Mouse (Mus musculus): ENCODE results near the gene Tmem17. TPM values are rescaled to one million over a fixed set of nuclear protein-coding genes. Genes with fewer than 3 reads are reported as not detected.

Tmem17 gene
- polyA plus RNA-seq, 1 experiment from 2014 or later, result 13.9 TPM

GRCm38 (mm10) chr11:22560503-22561328 lies 48.8 kb downstream of the Tmem17 start:
- Histone ChIP-seq H3K4me2 (ENCODE audit: low read depth) (no peak overlapping the region), H3K36me3 (ENCODE audit: control insufficient read depth, insufficient read depth, low read length) (no peaks in the 10 kb centered on the region), H3K27me3 (ENCODE audit: control insufficient read depth, insufficient read depth, low read length) (no peaks in the 10 kb centered on the region), H3K4me3 (ENCODE audit: low read depth, low read length) (no peak overlapping the region), H3K9me3 (ENCODE audit: control insufficient read depth, low read length) (no peaks in the 10 kb centered on the region), H3K27ac (ENCODE audit: low read depth, low read length) (no peak overlapping the region), H3K4me1 (ENCODE audit: control insufficient read depth, insufficient read depth, low read length) (no peaks in the 10 kb centered on the region), H3K9ac (ENCODE audit: low read length) (no peak overlapping the region)
- WGBS, result 57% methylated on average over 6 of the region's 6 CpGs
- ATAC-seq (ENCODE audit: insufficient read depth, low FRiP score, low TSS enrichment) (peak; percentile 76; the same call in 1 of the 2 replicates), DNase-seq (ENCODE audit: low spot score) (peak; percentile 61)

GRCm38 (mm10) chr11:22561329-22561592 lies 49.4 kb downstream of the Tmem17 start:
- DNase-seq (ENCODE audit: low spot score), result no peak
- no peak overlapping the region for H3K4me3 ChIP-seq (ENCODE audit: low read depth, low read length)
- H3K4me1 ChIP-seq (ENCODE audit: control insufficient read depth, insufficient read depth, low read length), result no peaks in the 10 kb centered on the region
- WGBS, result 95% methylated on average over 4 of the region's 4 CpGs
- H3K27ac ChIP-seq (ENCODE audit: low read depth, low read length), result no peak overlapping the region
- no peaks in the 10 kb centered on the region for H3K9me3 ChIP-seq (ENCODE audit: control insufficient read depth, low read length)
- no peak overlapping the region for H3K9ac ChIP-seq (ENCODE audit: low read length)
- H3K36me3 ChIP-seq (ENCODE audit: control insufficient read depth, insufficient read depth, low read length), result no peaks in the 10 kb centered on the region
- no peak overlapping the region for H3K4me2 ChIP-seq (ENCODE audit: low read depth)
- no peaks in the 10 kb centered on the region for H3K27me3 ChIP-seq (ENCODE audit: control insufficient read depth, insufficient read depth, low read length)
- no peak for ATAC-seq (ENCODE audit: insufficient read depth, low FRiP score, low TSS enrichment)

- H3K27ac ChIP-seq (ENCODE audit: low read depth, low read length), result no peak overlapping the region
- no peak for ATAC-seq (ENCODE audit: insufficient read depth, low FRiP score, low TSS enrichment)
- WGBS, result 72% methylated on average over 3 of the region's 3 CpGs
- no peak overlapping the region for H3K4me3 ChIP-seq (ENCODE audit: low read depth, low read length)
- H3K36me3 ChIP-seq (ENCODE audit: control insufficient read depth, insufficient read depth, low read length), result no peaks in the 10 kb centered on the region
- no peaks in the 10 kb centered on the region for H3K4me1 ChIP-seq (ENCODE audit: control insufficient read depth, insufficient read depth, low read length)
- no peak overlapping the region for H3K9ac ChIP-seq (ENCODE audit: low read length)
- H3K4me2 ChIP-seq (ENCODE audit: low read depth), result no peak overlapping the region
- H3K27me3 ChIP-seq (ENCODE audit: control insufficient read depth, insufficient read depth, low read length), result no peaks in the 10 kb centered on the region
- no peak for DNase-seq (ENCODE audit: low spot score)
- H3K9me3 ChIP-seq (ENCODE audit: control insufficient read depth, low read length), result no peaks in the 10 kb centered on the region
These were observed 51.8 kb downstream of the Tmem17 start for GRCm38 (mm10) chr11:22563706-22564105.

DNA sequence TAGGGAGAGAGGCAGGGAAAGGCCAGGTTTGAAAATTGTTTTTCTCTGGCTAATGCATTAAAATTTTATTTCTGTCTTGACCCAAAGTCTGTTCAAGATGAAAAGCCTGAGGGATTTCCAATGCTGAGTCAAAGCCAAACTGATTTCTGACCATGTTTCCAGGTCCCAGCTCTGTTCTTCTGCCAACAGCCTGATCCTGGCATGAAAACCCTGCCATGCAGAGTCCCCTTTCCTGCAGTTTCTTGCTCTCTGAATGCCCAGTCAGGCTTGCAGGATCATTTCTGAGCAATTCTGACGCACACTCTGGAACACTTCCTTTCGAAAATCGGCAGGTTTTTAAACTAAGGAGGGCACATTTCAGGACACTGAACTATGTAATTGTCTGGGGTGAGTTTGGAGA lies 52.8 kb downstream of the Tmem17 start:
- no peak for DNase-seq (ENCODE audit: low spot score)
- no peaks in the 10 kb centered on the region for H3K9me3 ChIP-seq (ENCODE audit: control insufficient read depth, low read length)
- WGBS, result 89% methylated on average over 3 of the region's 3 CpGs
- H3K4me3 ChIP-seq (ENCODE audit: low read depth, low read length), result no peak overlapping the region
- no peak overlapping the region for H3K4me2 ChIP-seq (ENCODE audit: low read depth)
- no peaks in the 10 kb centered on the region for H3K4me1 ChIP-seq (ENCODE audit: control insufficient read depth, insufficient read depth, low read length)
- H3K9ac ChIP-seq (ENCODE audit: low read length), result no peak overlapping the region
- no peaks in the 10 kb centered on the region for H3K27me3 ChIP-seq (ENCODE audit: control insufficient read depth, insufficient read depth, low read length)
- no peak for ATAC-seq (ENCODE audit: insufficient read depth, low FRiP score, low TSS enrichment)
- H3K36me3 ChIP-seq (ENCODE audit: control insufficient read depth, insufficient read depth, low read length), result no peaks in the 10 kb centered on the region
- no peak overlapping the region for H3K27ac ChIP-seq (ENCODE audit: low read depth, low read length)

Other genes with a start within 250 kb of the Tmem17 start
- gene Ehbp1, start 169.8 kb upstream of the Tmem17 start, polyA plus RNA-seq (2014; fragmentation: Nextera tagmentation; extraction: Ambion mirVana), result 13.8 and 15.0 TPM in 2 replicates

All from neural tube, embryonic 11.5 days (tissue).